Mouse (Mus musculus) stomach, postnatal 0 days (tissue): Measurements from ENCODE around the gene Vgll4.

Experiments used
- CTCF ChIP-seq: IDR thresholded peaks from 2 replicates; pipeline ENCODE4 v1.5.1; 2016; ENCODE audit warnings: antibody characterized with exemption, low read depth, mild to moderate bottlenecking, moderate library complexity
- EP300 ChIP-seq: optimal IDR thresholded peaks from 2 replicates; pipeline ENCODE3; 2016; ENCODE audit warnings: antibody characterized with exemption

GRCm38 (mm10) chr6:114994079-114994478 lies 24.3 kb upstream of the Vgll4 start:
- no peak for TF ChIP-seq CTCF
- no peak for TF ChIP-seq EP300
